Mouse (Mus musculus): ENCODE results near the gene Tmem45b.

DNA sequence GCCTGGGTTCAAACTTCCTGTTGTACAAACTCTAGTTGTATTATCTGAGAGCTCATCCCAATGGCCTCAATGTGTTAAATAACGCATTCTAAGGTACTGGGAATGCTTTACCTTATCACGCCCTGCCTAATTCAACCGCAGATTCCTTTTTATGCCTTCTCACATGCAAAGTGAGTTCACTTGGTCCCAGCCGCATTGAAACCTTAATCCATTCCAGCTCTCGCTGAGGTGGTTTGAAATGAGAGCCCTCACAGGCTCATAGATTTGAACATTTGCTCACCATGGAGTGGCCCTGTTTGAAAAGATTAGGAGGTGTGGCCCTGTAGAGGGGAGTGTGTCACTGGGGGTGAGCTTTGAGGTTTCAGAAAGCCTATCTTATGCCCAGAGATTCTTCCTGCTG lies 23.9 kb downstream of the Tmem45b start:
- TF ChIP-seq POLR2A (IDR thresholded peaks at IDR 0.05; ENCODE audit: insufficient read depth, low read depth, low read length): no peak
- no peak for TF ChIP-seq CTCF (IDR thresholded peaks at IDR 0.05)
